Mouse (Mus musculus): ENCODE measurements at regions not wholly inside any gene's neighbourhood (a gene's known extent, or its start where the extent isn't known, plus 50 kb on each side); places are given as distances from the start of the nearest gene placed in this dataset.

- Histone ChIP-seq H3K4me1 (ENCODE audit: control insufficient read depth, insufficient read depth, low read length) (no peaks in the 10 kb centered on the region), H3K4me3 (replicated peaks; ENCODE audit: control insufficient read depth, low read depth, low read length) (no peak overlapping the region), H3K27ac (ENCODE audit: control insufficient read depth, insufficient read depth, low read depth, low read length, poor library complexity) (no peak overlapping the region)
- WGBS: 79% methylated on average over 8 of the region's 8 CpGs
- TF ChIP-seq CTCF (IDR thresholded peaks at IDR 0.05; ENCODE audit: control insufficient read depth, insufficient read depth, low read length) (no peak), POLR2A (IDR thresholded peaks at IDR 0.05; ENCODE audit: borderline replicate concordance, control insufficient read depth, low read depth, low read length) (no peak)
Observed at GRCm38 (mm10) chrX:12219474-12219873, 59.3 kb upstream of the Bcor start.

DNA sequence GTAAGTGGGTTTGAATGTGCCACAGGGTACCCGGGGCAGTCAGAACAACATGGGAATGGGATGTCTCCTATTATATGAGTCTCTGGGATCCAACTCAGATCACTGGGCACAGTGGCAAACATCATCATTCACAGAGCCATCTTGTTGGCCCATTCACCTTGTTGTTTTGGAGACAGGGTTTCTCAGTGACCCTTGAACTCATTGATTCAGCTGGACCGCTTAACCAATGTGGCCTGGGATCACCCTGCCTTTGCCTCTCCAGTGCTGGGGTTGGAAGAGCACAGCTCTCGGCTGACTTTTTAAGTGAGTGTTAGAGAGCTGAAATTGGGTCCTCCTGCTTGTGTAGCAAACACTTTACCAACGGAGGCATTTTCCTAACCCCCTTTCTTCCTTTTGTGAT, 64.2 kb upstream of the Bcor start:
- Histone ChIP-seq H3K27ac (ENCODE audit: control insufficient read depth, insufficient read depth, low read depth, low read length, poor library complexity) (no peak overlapping the region), H3K4me1 (ENCODE audit: control insufficient read depth, insufficient read depth, low read length) (no peaks in the 10 kb centered on the region), H3K4me3 (replicated peaks; ENCODE audit: control insufficient read depth, low read depth, low read length) (no peak overlapping the region)
- 75% methylated on average over 4 of the region's 4 CpGs for WGBS
- TF ChIP-seq CTCF (IDR thresholded peaks at IDR 0.05; ENCODE audit: control insufficient read depth, insufficient read depth, low read length) (no peak), POLR2A (IDR thresholded peaks at IDR 0.05; ENCODE audit: borderline replicate concordance, control insufficient read depth, low read depth, low read length) (no peak)

DNA sequence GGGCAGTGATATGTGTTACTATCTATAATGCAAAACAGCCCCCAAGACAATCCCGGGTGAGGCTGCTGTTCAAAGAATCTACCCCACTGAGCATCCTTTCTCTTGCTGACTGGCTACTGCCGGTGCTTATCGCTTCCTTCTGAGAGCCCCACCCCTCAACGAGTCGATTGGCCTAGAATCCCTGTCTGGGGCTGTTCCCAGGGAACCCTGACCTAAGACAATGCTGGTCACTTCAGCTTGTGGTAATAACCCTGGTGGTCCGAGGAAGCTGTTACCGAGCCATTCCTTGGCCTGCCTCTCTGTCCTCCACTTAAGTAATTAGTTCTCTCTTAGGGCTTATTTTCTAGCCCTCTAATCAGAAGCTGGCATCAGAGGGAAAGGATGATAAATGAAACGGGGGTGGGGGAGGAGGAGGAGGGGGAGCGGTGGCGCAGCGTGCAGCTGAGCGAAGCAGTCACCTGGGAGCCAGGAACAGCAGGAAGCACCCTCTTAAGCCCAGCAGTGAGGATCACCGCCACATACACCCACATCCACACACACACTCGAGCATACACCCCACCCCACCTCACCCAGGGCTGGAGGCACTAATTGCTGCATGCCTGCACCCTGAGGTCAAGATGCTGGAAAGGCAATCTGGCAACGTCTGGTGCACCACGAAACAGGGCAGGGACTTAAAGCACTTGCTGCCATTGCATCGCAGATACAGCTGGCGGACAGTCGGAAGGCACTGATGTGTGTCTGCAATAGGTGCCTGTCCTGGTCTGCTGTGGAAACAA, 65.1 kb upstream of the Bcor start:
- H3K4me1 ChIP-seq (ENCODE audit: control insufficient read depth, insufficient read depth, low read length): no peaks in the 10 kb centered on the region
- WGBS: 16% methylated on average over 18 of the region's 19 CpGs
- no peak overlapping the region for H3K4me3 ChIP-seq (replicated peaks; ENCODE audit: control insufficient read depth, low read depth, low read length)
- TF ChIP-seq CTCF (IDR thresholded peaks at IDR 0.05; ENCODE audit: control insufficient read depth, insufficient read depth, low read length) (no peak), POLR2A (IDR thresholded peaks at IDR 0.05; ENCODE audit: borderline replicate concordance, control insufficient read depth, low read depth, low read length) (no peak)
- H3K27ac ChIP-seq (ENCODE audit: control insufficient read depth, insufficient read depth, low read depth, low read length, poor library complexity): no peak overlapping the region

DNA sequence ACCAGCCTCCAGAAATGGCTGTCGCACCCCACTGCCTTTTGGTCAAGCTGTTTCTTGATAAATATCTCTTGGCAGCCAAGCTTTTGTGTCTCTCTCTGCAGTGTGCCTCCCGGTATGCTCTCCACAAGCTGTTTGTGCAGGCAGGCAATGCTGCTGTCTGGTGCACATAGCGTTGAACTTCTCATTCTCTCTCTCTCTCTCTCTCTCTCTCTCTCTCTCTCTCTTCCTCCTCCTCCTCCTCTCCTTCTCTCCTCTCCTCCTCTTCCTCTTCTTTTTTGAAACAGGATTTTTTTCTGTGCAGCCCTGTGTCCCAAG, 65.7 kb upstream of the Bcor start:
- Histone ChIP-seq H3K4me1 (ENCODE audit: control insufficient read depth, insufficient read depth, low read length) (no peaks in the 10 kb centered on the region), H3K4me3 (replicated peaks; ENCODE audit: control insufficient read depth, low read depth, low read length) (no peak overlapping the region), H3K27ac (ENCODE audit: control insufficient read depth, insufficient read depth, low read depth, low read length, poor library complexity) (no peak overlapping the region)
- no peak for TF ChIP-seq POLR2A (IDR thresholded peaks at IDR 0.05; ENCODE audit: borderline replicate concordance, control insufficient read depth, low read depth, low read length)
- TF ChIP-seq CTCF (IDR thresholded peaks at IDR 0.05; ENCODE audit: control insufficient read depth, insufficient read depth, low read length): no peak
- 27% methylated on average over 3 of the region's 3 CpGs for WGBS

GRCm38 (mm10) chrX:12240505-12241011, 80.4 kb upstream of the Bcor start:
- 12% methylated on average over 4 of the region's 4 CpGs for WGBS
- no peaks in the 10 kb centered on the region; the same call in 1 of the 2 replicates for H3K4me1 ChIP-seq (ENCODE audit: control insufficient read depth, insufficient read depth, low read length)
- TF ChIP-seq CTCF (IDR thresholded peaks at IDR 0.05; ENCODE audit: control insufficient read depth, insufficient read depth, low read length) (no peak), POLR2A (IDR thresholded peaks at IDR 0.05; ENCODE audit: borderline replicate concordance, control insufficient read depth, low read depth, low read length) (no peak)
- no peak overlapping the region for H3K27ac ChIP-seq (ENCODE audit: control insufficient read depth, insufficient read depth, low read depth, low read length, poor library complexity)
- H3K4me3 ChIP-seq (replicated peaks; ENCODE audit: control insufficient read depth, low read depth, low read length): no peak overlapping the region

DNA sequence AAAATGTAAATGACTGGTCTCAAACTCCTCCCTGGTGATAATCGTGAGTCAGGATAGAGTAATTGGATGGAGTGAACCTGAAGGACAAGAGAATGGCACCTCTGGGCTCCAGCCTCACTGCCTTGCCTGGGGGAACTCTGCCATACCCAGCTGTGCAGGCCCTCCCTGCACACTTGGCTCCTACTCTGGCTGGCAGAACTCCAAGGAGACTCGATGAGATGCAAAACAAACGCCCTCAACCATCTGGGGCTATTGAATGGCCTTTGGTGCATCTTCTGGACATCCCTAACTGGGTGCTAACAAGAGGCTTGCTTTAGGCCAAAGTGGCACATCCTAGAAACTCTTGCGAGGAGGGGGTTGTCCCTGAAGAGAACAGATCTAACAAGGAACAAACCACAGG, 81.6 kb upstream of the Bcor start:
- WGBS: 46% methylated on average over 4 of the region's 4 CpGs
- Histone ChIP-seq H3K4me1 (ENCODE audit: control insufficient read depth, insufficient read depth, low read length) (no peaks in the 10 kb centered on the region; the same call in 1 of the 2 replicates), H3K27ac (ENCODE audit: control insufficient read depth, insufficient read depth, low read depth, low read length, poor library complexity) (no peak overlapping the region), H3K4me3 (replicated peaks; ENCODE audit: control insufficient read depth, low read depth, low read length) (no peak overlapping the region)
- no peak for TF ChIP-seq CTCF (IDR thresholded peaks at IDR 0.05; ENCODE audit: control insufficient read depth, insufficient read depth, low read length)
- TF ChIP-seq POLR2A (IDR thresholded peaks at IDR 0.05; ENCODE audit: borderline replicate concordance, control insufficient read depth, low read depth, low read length): no peak

DNA sequence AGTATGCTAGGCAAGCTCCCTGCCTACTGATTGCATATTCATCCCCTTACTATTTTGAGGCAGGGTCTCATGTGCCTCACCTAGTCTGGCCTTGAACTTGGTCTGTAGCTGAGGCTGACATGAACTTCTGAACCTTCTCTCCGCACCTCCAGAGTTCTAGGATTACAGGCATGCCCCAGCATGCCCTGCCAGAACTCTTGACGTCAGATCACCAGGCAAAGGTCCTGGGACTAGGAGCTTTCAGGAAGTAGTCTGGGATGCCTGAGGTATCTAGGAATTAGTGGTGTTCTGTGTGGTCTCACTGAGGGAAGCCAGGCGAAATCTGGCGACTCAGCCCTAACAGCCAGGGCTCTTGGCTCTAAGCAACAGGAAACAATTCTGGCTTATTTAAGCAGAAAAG, 88.9 kb upstream of the Bcor start:
- no peak for TF ChIP-seq POLR2A (IDR thresholded peaks at IDR 0.05; ENCODE audit: borderline replicate concordance, control insufficient read depth, low read depth, low read length)
- TF ChIP-seq CTCF (IDR thresholded peaks at IDR 0.05; ENCODE audit: control insufficient read depth, insufficient read depth, low read length): no peak
- Histone ChIP-seq H3K4me3 (replicated peaks; ENCODE audit: control insufficient read depth, low read depth, low read length) (no peak overlapping the region), H3K27ac (ENCODE audit: control insufficient read depth, insufficient read depth, low read depth, low read length, poor library complexity) (no peak overlapping the region), H3K4me1 (ENCODE audit: control insufficient read depth, insufficient read depth, low read length) (no peaks in the 10 kb centered on the region)
- WGBS: 62% methylated on average over 4 of the region's 4 CpGs

DNA sequence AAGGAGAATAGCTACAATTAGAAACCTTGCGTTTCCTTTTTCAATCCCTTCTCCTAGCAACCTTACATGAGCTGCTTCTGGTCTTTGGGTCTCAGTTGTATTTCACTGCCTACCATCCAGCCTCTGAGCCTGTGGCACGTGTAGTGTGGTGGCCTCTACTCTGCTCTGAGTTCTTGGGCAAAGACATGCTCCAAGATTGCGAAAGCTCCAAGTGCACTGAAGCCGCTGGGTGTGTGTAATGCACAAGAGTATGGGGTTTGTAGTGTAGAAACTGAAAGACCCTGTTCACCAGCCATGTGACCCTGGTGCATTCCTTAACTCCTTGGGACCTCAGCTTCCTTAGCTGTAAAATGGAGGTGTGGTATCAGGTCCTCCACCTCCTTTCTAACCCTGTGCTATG, 89.8 kb upstream of the Bcor start:
- Histone ChIP-seq H3K4me1 (ENCODE audit: control insufficient read depth, insufficient read depth, low read length) (no peaks in the 10 kb centered on the region), H3K4me3 (replicated peaks; ENCODE audit: control insufficient read depth, low read depth, low read length) (no peak overlapping the region), H3K27ac (ENCODE audit: control insufficient read depth, insufficient read depth, low read depth, low read length, poor library complexity) (no peak overlapping the region)
- 54% methylated on average over 4 of the region's 4 CpGs for WGBS
- TF ChIP-seq CTCF (IDR thresholded peaks at IDR 0.05; ENCODE audit: control insufficient read depth, insufficient read depth, low read length): no peak
- no peak for TF ChIP-seq POLR2A (IDR thresholded peaks at IDR 0.05; ENCODE audit: borderline replicate concordance, control insufficient read depth, low read depth, low read length)

All from bone marrow, adult 2 months (tissue).